Mouse (Mus musculus) spleen, postnatal 0 days (tissue): ENCODE data around the gene Trmt11. TPM values are rescaled to one million over a fixed set of nuclear protein-coding genes. Genes with fewer than 3 reads are reported as not detected.

Experiments
- polyA plus RNA-seq: library from polyadenylated mRNA; unstranded; fragments of >200 nt; fragmentation: Nextera tagmentation; extraction: Ambion mirVana; gene quantifications from 2 replicates; pipeline ENCODE4 v1.2.1, GENCODE M21; 2015

Trmt11 gene
- 19.9 and 21.6 TPM in 2 replicates for polyA plus RNA-seq

DNA sequence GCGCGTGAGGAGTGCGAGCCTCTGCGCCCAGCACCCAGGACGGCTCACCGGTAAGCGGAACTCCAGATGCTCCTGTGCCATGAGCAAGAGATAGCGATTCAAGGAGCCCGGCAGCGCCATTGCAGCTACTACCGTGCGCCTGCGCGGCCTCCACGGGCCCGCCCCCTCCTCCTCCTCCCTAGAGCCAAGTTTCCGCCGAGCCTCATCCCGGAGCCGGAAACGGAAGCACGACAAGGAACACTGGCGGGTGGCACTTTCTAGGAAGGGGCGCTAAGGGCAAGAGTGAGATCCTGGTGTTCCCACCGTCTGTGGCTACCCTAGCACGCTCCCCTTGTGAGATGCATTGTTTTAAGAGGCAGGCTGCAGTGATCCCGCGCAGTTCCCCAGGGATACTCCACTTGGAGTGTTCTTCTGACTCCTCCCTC is at the start of gene Trmt11:
Trmt11 (minus strand) TSS at position 208 of the 425 bp plus-strand sequence.

DNA sequence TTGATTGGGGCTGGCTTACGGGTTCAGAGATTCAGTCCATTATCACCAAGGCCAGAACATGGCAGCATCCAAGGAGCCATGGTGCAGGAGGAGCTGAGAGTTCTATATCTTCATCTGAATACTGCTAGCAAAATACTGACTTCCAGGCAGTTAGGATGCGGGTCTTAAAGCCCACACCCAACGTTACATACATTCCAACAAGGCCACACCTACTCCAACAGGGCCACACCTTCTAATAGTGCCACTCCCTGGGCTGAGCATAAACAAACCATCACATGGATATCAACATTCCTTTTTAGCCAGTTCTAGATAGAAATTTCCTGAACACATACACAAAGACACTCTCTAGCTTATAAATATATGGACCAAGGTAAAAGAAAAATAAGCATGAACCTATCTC is 29.0 kb upstream of the Trmt11 start, which contains the start of gene Hint3:
Hint3 (minus strand) TSS at position 120 of the 400 bp plus-strand sequence.

Other genes starting within 250 kb of the Trmt11 start
- 20.9 and 23.4 TPM in 2 replicates for gene Hint3, start 28.9 kb upstream of the Trmt11 start, polyA plus RNA-seq
- 18.6 and 20.7 TPM in 2 replicates for gene Ncoa7, start 202.6 kb upstream of the Trmt11 start, polyA plus RNA-seq
- 1.7 and 2.5 TPM in 2 replicates for gene Hey2, start 242.1 kb upstream of the Trmt11 start, polyA plus RNA-seq